Mouse (Mus musculus): ENCODE data around the gene Olfr827.

The Olfr827 gene

DNA sequence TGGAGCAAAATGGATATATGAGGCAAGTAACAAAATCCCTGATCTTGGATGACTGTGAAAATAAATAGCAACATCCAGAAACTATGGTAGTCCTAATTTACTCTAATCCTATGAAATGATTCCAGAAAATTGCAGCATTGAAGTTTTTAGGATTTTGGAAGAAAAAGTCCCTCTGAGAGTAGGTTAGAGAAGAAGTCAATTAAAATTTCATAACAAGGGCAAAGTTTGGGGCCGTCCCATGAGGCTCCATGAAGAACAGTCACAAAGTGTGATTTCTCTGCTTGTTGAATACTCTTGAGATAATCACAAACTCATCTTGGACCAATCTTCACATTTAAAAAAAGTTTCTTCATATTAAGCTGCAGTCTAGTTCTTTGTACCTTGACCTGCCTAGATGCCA is at the start of gene Olfr827:
Gene Olfr827 (minus strand): TSS at position 101 of the 400 bp plus-strand sequence.
- no peak for DNase-seq

GRCm38 (mm10) chr10:130263203-130263602 is 49.0 kb upstream of the Olfr827 start:
- DNase-seq, result no peak

DNA sequence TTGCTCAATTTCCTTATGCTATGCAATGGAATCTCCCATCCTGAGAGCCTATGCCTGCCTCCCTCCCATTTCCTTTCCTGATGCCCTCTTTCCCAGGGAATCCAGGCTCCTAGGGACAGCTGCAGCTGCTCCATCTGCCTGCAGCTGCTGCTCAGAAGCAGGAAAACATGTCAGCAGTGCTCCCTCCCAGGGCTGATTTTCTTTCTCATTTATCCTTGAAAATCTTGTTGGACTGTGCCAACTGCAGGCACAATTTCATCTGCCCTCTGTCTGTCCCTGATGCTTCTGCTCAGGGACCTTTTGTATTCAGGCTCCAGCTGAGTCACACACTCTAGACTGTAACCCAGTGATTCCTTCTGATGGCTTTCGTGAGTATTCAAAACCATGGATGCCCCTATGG is 45.3 kb upstream of the Olfr827 start:
- no peak for DNase-seq

DNA sequence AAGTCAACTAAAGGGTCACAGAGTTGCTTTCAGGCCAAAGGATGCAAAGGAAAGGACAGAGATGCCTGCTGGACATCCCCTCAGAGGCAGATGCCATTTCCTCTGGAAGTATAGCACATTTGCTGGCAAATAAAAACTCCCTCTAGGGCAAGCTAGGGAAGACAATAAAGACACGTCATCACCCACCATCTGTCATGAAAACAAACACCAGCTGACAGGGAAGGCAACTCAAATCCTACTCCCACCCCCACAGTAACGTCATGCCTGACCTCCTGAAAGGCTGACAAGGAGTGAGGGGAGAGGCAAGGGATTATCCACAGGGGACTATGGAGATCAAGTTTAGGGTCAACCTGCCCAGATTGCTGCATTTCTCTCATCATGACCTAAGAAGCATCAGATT is 30.1 kb upstream of the Olfr827 start:
- no peak for DNase-seq

DNA sequence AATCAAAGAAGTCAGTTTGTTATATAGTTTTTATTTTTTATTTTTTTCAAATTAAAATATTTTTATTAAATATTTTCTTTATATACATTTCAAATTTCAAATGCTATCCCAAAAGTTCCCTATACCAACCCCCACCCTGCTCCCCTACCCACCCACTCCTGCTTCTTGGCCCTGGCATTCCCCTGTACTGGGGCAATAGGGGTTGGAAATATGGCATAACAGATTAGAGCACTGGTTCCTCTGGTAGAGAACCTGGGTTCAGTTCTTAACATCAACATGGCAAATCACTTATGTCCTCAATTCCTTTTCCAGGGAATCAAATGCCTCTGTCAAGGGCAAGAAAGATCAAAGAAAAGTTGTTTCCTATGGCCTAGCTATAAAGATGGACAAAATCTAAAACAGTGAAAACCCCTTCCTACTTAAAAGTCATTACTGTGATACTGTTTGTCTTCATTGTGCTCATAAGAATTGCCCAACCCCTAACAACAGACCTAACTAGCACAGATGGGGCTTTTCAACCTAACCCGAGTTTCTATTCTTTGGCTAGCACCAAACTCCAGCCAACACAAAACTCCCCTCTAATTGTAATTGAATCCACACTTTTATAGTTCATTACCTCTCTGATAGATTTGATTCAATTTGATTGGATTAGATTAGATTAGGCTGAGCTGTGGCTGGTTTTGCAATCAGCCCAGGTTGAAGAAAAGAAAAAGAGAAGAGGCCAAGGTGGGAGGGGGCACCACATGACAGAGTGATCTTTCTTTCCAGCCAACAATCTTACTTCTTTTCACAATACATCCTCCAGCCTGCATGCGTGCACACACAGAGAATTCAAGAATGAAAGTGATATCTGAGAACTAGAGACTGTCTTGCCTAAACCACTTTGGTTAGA is 24.4 kb upstream of the Olfr827 start:
- DNase-seq, result no peak

- DNase-seq, result no peak
Measured at GRCm38 (mm10) chr10:130234576-130234975, 20.4 kb upstream of the Olfr827 start.

- no peak for DNase-seq
Measured at GRCm38 (mm10) chr10:130232117-130232516, 17.9 kb upstream of the Olfr827 start.

- no peak for DNase-seq
Measured at GRCm38 (mm10) chr10:130229584-130229983, 15.4 kb upstream of the Olfr827 start.

- DNase-seq, result peak; percentile 34
Measured at GRCm38 (mm10) chr10:130228246-130228645, 14.0 kb upstream of the Olfr827 start.

DNA sequence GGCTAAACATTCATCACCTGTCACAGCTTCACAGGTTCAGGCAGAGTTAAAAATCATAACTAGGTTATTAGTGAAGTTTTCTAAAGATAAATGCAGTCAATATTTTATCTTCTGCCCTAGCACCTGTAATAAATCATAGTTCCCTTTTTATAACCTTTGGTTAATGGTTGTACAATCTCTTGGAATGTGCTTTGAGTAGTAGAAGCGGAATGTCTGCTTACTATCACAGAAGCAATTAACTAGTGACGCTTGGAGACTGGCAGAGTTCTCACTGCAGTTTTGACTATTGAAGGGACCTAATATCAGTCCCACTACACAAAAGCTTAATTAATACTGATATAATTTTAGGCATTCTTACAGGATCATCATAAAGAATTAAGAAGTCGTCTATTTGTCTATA is 10.8 kb upstream of the Olfr827 start:
- DNase-seq, result no peak

DNA sequence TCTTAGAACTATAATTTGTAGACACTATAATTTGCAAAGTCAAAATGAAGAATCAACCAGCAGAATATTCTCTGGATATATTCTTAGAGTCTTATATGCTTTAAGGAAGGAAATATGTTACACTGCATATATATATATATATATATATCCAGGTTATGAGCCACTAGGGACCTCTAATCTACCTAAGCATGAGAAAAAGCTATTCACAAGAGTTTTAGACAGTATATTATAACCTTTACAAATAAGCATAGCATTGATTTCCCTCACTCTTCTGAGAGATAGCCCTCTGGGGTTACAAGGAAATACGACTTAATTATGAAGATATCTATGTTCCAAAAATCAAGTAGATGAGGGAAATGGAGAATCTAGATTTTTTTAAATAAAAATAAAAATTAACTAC is 30.1 kb downstream of the Olfr827 start, which contains the start of gene Olfr826:
Gene Olfr826 (minus strand): TSS at position 101 of the 400 bp plus-strand sequence.
- DNase-seq, result no peak

DNA sequence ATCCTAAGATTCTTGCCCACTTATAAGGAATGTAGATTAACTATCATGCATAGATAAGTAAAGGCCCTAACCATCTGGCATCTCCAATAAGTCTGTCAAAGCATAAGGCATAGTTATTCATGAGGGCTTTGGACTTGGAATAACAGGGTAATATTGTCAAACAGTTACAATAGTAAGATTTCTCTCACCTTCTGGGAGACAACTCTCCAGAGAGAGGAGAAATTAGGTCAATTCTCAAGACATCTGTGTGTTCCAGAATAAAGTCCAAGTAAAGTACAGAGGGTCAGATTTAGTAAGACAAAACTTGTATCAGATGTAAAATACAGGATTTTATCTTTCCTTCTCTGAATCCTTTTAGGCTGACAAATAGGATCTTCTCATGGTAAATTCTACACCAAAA is 47.5 kb downstream of the Olfr827 start, which contains the start of gene Olfr825:
Gene Olfr825 (minus strand): TSS at position 101 of the 400 bp plus-strand sequence.
- no peak for DNase-seq

DNA sequence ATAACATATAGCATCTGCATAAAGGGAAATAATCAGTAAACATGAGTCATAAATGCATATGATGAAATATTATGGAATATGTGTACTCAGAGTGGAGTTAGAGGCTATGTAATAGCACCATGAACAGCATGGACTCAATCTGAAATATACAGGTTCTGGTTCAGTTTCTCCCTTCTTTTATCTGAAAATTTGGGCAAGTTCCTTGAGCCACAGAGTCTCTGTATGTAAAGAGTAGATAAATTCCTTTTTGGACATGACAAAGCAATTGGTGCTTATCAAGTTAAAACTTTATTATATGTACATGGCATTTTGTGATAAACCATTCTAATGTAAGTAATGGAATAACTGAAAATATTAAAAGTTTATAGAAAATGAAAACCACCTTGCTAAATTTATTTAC is 49.0 kb downstream of the Olfr827 start:
- no peak for DNase-seq

All from kidney, adult 9 months (tissue).